Mouse (Mus musculus) G1E (cell line): ENCODE data around the gene Peli2.

Experiments used
- CTCF ChIP-seq: IDR thresholded peaks from 2 replicates; pipeline ENCODE4 v1.5.1; 2012; ENCODE audit warnings: low read depth, low read length, inconsistent platforms, mixed read lengths
- GATA1 ChIP-seq: IDR thresholded peaks from 2 replicates; pipeline ENCODE4 v1.6.1; 2012; ENCODE audit warnings: borderline replicate concordance, low read length, inconsistent platforms, mixed read lengths
- TAL1 ChIP-seq: conservative IDR thresholded peaks from 2 replicates; pipeline ENCODE4 v1.6.1; 2012; ENCODE audit warnings: low read depth, low read length, inconsistent platforms, mixed read lengths

DNA sequence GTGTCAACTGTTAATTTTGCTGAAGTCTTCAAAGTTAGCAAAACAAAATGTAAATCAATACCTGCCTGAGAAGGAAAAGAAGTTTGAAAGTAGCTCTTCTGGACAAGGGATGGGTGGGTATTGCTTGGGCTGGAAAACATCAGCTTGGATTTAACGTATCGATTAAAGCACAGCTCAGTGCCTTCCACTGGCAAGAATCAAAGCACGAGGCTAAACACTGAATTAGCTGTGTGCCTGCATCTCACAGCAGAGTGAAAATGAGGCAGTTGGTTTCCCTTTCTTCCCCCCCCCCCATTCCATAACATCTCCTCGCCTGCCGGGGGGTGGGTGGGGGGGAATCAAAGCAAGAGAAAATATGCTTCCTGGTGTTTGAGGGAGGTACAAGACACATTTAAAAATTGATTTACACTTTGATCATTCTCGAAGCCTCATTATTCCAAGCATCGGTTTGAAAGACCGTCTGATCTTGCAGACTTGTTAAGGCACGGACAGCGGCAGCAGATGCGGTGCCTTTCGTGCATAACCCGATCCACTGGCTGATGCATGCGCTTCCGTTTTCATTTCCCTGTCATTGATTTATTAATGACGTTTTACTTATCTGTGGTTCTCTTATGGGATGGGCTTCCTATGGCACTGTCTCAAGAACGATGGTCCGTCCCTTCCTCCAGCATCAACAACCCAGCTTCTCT is 203.3 kb downstream of the Peli2 start:
- no peak for TF ChIP-seq TAL1
- TF ChIP-seq CTCF, result no peak
- no peak for TF ChIP-seq GATA1
